Mouse (Mus musculus): ENCODE measurements at regions not wholly inside any gene's neighbourhood (a gene's known extent, or its start where the extent isn't known, plus 50 kb on each side); places are given as distances from the start of the nearest gene placed in this dataset.

DNA sequence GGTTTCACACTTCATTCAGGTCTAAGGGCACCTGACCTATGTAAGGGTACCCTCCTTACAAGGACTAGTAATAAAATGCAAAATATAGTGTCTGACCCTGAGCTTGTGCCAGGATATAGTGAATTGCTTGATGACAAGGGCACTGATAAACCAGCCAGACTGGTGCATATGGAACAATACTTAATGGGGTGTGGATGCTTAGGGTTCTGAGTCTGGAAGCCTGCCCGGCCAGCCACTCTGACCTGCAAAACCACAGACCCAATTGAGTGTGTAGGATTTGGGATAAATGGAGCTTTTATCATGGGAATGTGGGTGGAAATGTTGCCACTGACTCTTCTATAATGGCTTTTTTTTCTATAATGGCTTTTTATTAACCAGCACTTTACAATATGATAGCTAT is 1838.7 kb upstream of the Dsel start:
- Histone ChIP-seq H3K27ac (ENCODE audit: low read depth, low read length) (no peak overlapping the region), H3K9ac (ENCODE audit: low read depth, low read length) (no peak overlapping the region), H3K4me2 (replicated peaks; ENCODE audit: low read depth, low read length) (no peak overlapping the region), H3K27me3 (ENCODE audit: control insufficient read depth, insufficient read depth, low read length) (no peaks in the 10 kb centered on the region), H3K9me3 (ENCODE audit: control insufficient read depth, low read length) (no peaks in the 10 kb centered on the region), H3K4me1 (ENCODE audit: control insufficient read depth, insufficient read depth, low read length) (no peaks in the 10 kb centered on the region), H3K4me3 (ENCODE audit: low read length) (no peak overlapping the region), H3K36me3 (ENCODE audit: control insufficient read depth, insufficient read depth, low read length) (no peaks in the 10 kb centered on the region)
- WGBS, result 66% methylated on average over 1 of the region's 1 CpGs
- ATAC-seq (ENCODE audit: low FRiP score, low TSS enrichment), result no peak

DNA sequence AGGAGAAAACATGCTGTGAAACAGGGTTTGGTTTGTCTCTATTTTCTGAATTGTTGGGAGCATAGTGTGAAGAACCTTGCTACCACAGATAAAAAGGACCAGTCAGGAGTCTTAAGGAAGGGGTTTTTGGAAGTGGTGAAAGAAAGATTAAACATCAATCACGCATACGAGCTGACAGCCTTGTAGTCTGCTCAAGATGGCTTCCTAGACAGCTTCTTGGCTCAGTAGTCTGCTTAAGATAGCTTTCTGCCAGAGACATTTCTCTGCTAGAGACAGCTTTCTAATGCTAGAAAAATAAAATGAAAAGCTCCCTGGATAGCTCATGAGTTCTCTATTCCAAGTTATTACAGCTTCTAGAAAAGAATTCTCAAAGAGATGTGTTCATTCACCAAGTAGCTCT is 1823.9 kb upstream of the Dsel start:
- no peak overlapping the region for H3K4me3 ChIP-seq (ENCODE audit: low read length)
- no peaks in the 10 kb centered on the region for H3K4me1 ChIP-seq (ENCODE audit: control insufficient read depth, insufficient read depth, low read length)
- ATAC-seq (ENCODE audit: low FRiP score, low TSS enrichment), result no peak
- H3K9ac ChIP-seq (ENCODE audit: low read depth, low read length), result no peak overlapping the region
- no peak overlapping the region for H3K27ac ChIP-seq (ENCODE audit: low read depth, low read length)
- H3K36me3 ChIP-seq (ENCODE audit: control insufficient read depth, insufficient read depth, low read length), result no peaks in the 10 kb centered on the region
- 84% methylated on average over 2 of the region's 2 CpGs for WGBS
- no peak overlapping the region for H3K4me2 ChIP-seq (replicated peaks; ENCODE audit: low read depth, low read length)
- H3K27me3 ChIP-seq (ENCODE audit: control insufficient read depth, insufficient read depth, low read length), result no peaks in the 10 kb centered on the region
- H3K9me3 ChIP-seq (ENCODE audit: control insufficient read depth, low read length), result no peaks in the 10 kb centered on the region

DNA sequence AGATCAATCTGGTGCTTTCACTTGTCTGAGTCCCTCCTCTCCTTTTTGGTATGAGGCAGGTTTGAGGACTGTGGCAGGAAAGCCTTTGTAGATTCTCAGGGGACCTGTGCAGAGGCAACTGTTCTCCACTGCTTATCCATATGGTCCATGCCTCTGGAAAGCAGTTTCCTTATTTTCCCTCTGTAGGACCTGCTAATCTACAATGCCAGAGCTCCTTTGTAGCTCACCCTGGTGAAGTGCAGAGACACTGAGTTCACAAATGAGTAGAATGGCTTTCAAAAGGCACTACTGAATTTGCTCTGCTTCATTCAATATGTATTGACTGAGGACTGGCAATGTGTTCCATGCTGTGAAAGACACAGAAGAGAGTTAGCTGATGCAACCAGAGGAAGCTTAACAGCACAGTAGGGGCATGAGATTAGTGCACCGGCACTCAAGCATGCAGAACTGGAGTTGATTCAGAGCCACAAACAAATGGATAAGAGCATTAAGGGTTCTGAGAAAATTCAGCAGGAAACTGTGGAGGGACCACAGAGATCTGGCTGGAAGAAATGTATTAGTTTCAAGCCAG is 1811.7 kb upstream of the Dsel start:
- no peaks in the 10 kb centered on the region for H3K9me3 ChIP-seq (ENCODE audit: control insufficient read depth, low read length)
- no peaks in the 10 kb centered on the region for H3K36me3 ChIP-seq (ENCODE audit: control insufficient read depth, insufficient read depth, low read length)
- no peak overlapping the region for H3K4me2 ChIP-seq (replicated peaks; ENCODE audit: low read depth, low read length)
- H3K27me3 ChIP-seq (ENCODE audit: control insufficient read depth, insufficient read depth, low read length), result no peaks in the 10 kb centered on the region
- no peak overlapping the region for H3K9ac ChIP-seq (ENCODE audit: low read depth, low read length)
- H3K4me1 ChIP-seq (ENCODE audit: control insufficient read depth, insufficient read depth, low read length), result no peaks in the 10 kb centered on the region
- no peak overlapping the region for H3K4me3 ChIP-seq (ENCODE audit: low read length)
- ATAC-seq (ENCODE audit: low FRiP score, low TSS enrichment), result no peak
- WGBS, result 63% methylated on average over 1 of the region's 1 CpGs
- H3K27ac ChIP-seq (ENCODE audit: low read depth, low read length), result no peak overlapping the region

- no peak overlapping the region for H3K9ac ChIP-seq (ENCODE audit: low read depth, low read length)
- H3K27me3 ChIP-seq (ENCODE audit: control insufficient read depth, insufficient read depth, low read length), result no peaks in the 10 kb centered on the region
- 0 out of 2 replicates have a peak, but pooled peaks have one; percentile 64 for ATAC-seq (ENCODE audit: low FRiP score, low TSS enrichment)
- 26% methylated on average over 1 of the region's 1 CpGs for WGBS
- H3K4me2 ChIP-seq (replicated peaks; ENCODE audit: low read depth, low read length), result no peak overlapping the region
- no peaks in the 10 kb centered on the region for H3K36me3 ChIP-seq (ENCODE audit: control insufficient read depth, insufficient read depth, low read length)
- no peak overlapping the region for H3K27ac ChIP-seq (ENCODE audit: low read depth, low read length)
- no peaks in the 10 kb centered on the region for H3K9me3 ChIP-seq (ENCODE audit: control insufficient read depth, low read length)
- no peaks in the 10 kb centered on the region for H3K4me1 ChIP-seq (ENCODE audit: control insufficient read depth, insufficient read depth, low read length)
- no peak overlapping the region for H3K4me3 ChIP-seq (ENCODE audit: low read length)
Observed at GRCm38 (mm10) chr1:113630898-113631297, 1766.2 kb upstream of the Dsel start.
